Mouse (Mus musculus) C2C12 (cell line): ENCODE measurements around the gene Popdc3.

Experiments used
- CTCF ChIP-seq: IDR thresholded peaks from one replicate; pipeline ENCODE4 v1.5.1; 2011; ENCODE audit not compliant: control insufficient read depth, insufficient read depth, insufficient read length
- MAX ChIP-seq: IDR thresholded peaks from one replicate; pipeline ENCODE4 v1.6.1; 2011; ENCODE audit warnings: mild to moderate bottlenecking, control low read depth
- USF1 ChIP-seq: IDR thresholded peaks from one replicate; pipeline ENCODE4 v1.6.1; 2011; ENCODE audit warnings: low read depth, mild to moderate bottlenecking, control low read depth, moderate library complexity

DNA sequence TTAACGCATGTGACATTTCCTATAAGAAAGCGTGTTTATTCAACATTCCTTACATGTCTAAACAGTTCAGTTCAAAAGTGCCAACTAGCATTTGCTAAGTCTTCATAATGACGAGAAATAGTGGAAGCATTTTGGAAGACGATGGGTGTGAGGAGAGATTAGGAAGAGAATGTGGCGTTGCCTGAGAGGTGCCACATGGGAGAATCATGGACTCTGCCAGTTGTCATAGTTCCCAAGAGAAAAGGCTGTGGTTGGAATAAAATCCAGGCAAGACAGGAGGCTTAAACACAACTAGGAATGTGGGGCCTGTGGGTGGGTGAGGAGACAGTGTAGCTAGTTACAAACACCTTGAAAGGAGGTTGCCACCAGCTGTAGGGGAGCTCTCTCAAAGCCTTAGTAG is 127.3 kb downstream of the Popdc3 start:
- no peak for TF ChIP-seq USF1
- TF ChIP-seq CTCF: no peak
- TF ChIP-seq MAX: no peak
